ENCODE assay signal across 21 mouse cellular contexts in genomic region chr11:44895893-44896292, GRCm38 (mm10).
"Had no signal": no experiment of that assay in that cellular context is flagged by ENCODE, and none has a peak within 500 bp of the region (broad histone marks: within the 10 kb centered on the region; RNA-seq: fewer than 3 reads in every experiment).

No protein-coding gene starts in this region.

- H3K36me3 ChIP-seq: heart, embryonic 10.5 days; hindbrain, embryonic 13.5 days; hindbrain, embryonic 15.5 days; limb, embryonic 15.5 days had no signal

- DNase-seq: forebrain, postnatal 0 days; gastrocnemius, postnatal 14 days; gastrocnemius, postnatal 36 days; heart, adult 18-20 months; heart, postnatal 10 days; kidney, adult 11 months; kidney, adult 2 months; kidney, adult 9 months; kidney, postnatal 10 days; kidney, postnatal 25 days; kidney, postnatal 4 days had no signal

- H3K4me3 ChIP-seq: heart, embryonic 10.5 days; hindbrain, embryonic 13.5 days; hindbrain, embryonic 15.5 days; layer of hippocampus, adult 2 months; left cerebral cortex, adult 2 months; limb, embryonic 15.5 days had no signal

- H3K9me3 ChIP-seq: heart, embryonic 10.5 days; hindbrain, embryonic 13.5 days; hindbrain, embryonic 15.5 days; limb, embryonic 15.5 days had no signal

- H3K9ac ChIP-seq: forebrain, postnatal 0 days; hindbrain, embryonic 13.5 days; hindbrain, embryonic 15.5 days; limb, embryonic 15.5 days; liver, embryonic 14.5 days had no signal

- ATAC-seq: forebrain, postnatal 0 days; hindbrain, postnatal 0 days; intestine, embryonic 16.5 days had no signal

- H3K27me3 ChIP-seq: hindbrain, embryonic 13.5 days; hindbrain, embryonic 15.5 days; limb, embryonic 15.5 days had no signal

- H3K4me2 ChIP-seq: hindbrain, embryonic 13.5 days; hindbrain, embryonic 15.5 days; limb, embryonic 15.5 days; liver, embryonic 11.5 days had no signal

- H3K27ac ChIP-seq: heart, embryonic 10.5 days; hindbrain, embryonic 13.5 days; hindbrain, embryonic 15.5 days; hindbrain, postnatal 0 days; layer of hippocampus, adult 2 months; left cerebral cortex, adult 2 months; limb, embryonic 15.5 days; liver, embryonic 14.5 days had no signal
